Mouse (Mus musculus) bone marrow, adult 2 months (tissue): ENCODE data around the gene Ccl21b. TPM values are rescaled to one million over a fixed set of nuclear protein-coding genes. Genes with fewer than 3 reads are reported as not detected.
"Not testable (repeated sequence)": the region's sequence is repeated elsewhere in the genome, so short reads cannot be mapped to it uniquely, and the experiment has no call there.

Experiments
- H3K27ac ChIP-seq: fragments of 200-500 bp; 2 replicates; pipeline ENCODE4 v1.5.1; 2012; ENCODE audit warnings: low read depth, mild to moderate bottlenecking, control low read depth, inconsistent platforms, low read length; ENCODE audit not compliant: control insufficient read depth, poor library complexity, insufficient read depth
- H3K4me1 ChIP-seq: fragments of 200-500 bp; 2 replicates; pipeline ENCODE4 v1.6.1; 2011; ENCODE audit warnings: low read length; ENCODE audit not compliant: control insufficient read depth, insufficient read depth
- H3K4me3 ChIP-seq: fragments of 200-500 bp; replicated peaks from 2 replicates; pipeline ENCODE3; 2011; ENCODE audit warnings: mild to moderate bottlenecking, low read depth, low read length, control low read depth; ENCODE audit not compliant: control insufficient read depth
- WGBS: fragments of 180-500 bp; shearing (Covaris S2); methylation state at CpG from one replicate; pipeline ENCODE4 v1.1.7; 2018; 5-methylcytosine and 5-hydroxymethylcytosine counted together
- polyA plus RNA-seq: library from polyadenylated mRNA; stranded (reverse); fragments of >200 nt; gene quantifications from 2 replicates; pipeline ENCODE4 v1.2.4, GENCODE M21; 2011; ENCODE audit warnings: low replicate concordance; ENCODE audit not compliant: missing spikeins, insufficient read depth, insufficient read length

Gene Ccl21b
- polyA plus RNA-seq = not detected in 2 replicates

- H3K4me1 ChIP-seq, H3K4me3 ChIP-seq, H3K27ac ChIP-seq: not testable (repeated sequence)
- no CpG with 5 or more reads among the region's 5 CpGs for WGBS
Observed at GRCm38 (mm10) chr4:42255467-42255866, at the start of gene Ccl21b. Gene Ccl21b, plus strand, starts transcription at chr4:42255767.

DNA sequence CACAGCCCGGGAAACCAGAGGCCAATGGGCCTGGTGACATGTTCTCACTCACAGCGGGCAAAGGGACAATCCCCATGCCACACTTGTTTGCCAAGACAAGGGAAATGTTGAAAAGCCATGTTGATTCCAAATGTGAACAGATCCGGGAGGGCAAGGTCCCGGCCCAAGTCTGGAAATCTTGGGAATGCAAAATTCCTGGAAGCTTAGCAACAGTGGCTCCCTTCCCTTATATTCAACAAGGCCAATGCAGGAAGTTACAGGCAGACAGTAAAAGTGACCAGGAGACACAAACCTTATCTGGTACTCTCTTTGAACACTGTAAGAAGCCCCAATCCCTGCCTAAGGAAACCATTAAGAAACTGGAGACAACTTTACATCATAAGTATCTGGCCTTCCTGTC is 15.2 kb upstream of the Ccl21b start, which contains the start of gene Gm10600:
Gene Gm10600 (plus strand): TSS at position 301 of the 400 bp plus-strand sequence.
- not testable (repeated sequence) for H3K27ac ChIP-seq, H3K4me1 ChIP-seq, H3K4me3 ChIP-seq
- no CpG with 5 or more reads among the region's 4 CpGs for WGBS

- H3K4me3 ChIP-seq, H3K27ac ChIP-seq, H3K4me1 ChIP-seq: not testable (repeated sequence)
- no CpG with 5 or more reads among the region's 18 CpGs for WGBS
Observed at GRCm38 (mm10) chr4:42293967-42294366, 38.4 kb downstream of the Ccl21b start, which contains the start of gene Gm21953. Gene Gm21953, plus strand, starts transcription at chr4:42294267.

Other genes with a start within 250 kb of the Ccl21b start
- gene Gm21093, start 221.0 kb upstream of the Ccl21b start, polyA plus RNA-seq = not detected in 2 replicates
- not detected in 2 replicates for gene Gm3893, start 164.6 kb upstream of the Ccl21b start, polyA plus RNA-seq
- not detected in 2 replicates for gene Gm13304, start 140.9 kb upstream of the Ccl21b start, polyA plus RNA-seq
- gene Gm13306, start 102.3 kb upstream of the Ccl21b start, polyA plus RNA-seq = not detected in 2 replicates
- gene Gm13305, start 87.2 kb upstream of the Ccl21b start, polyA plus RNA-seq = 1.2 TPM in 1 of 2 replicates, not detected in the other
- not detected in 2 replicates for gene Gm10600, start 15.1 kb upstream of the Ccl21b start, polyA plus RNA-seq
- not detected in 2 replicates for gene Gm21953, start 38.5 kb downstream of the Ccl21b start, polyA plus RNA-seq
- gene Fam205a3, start 62.6 kb downstream of the Ccl21b start, polyA plus RNA-seq = not detected in 2 replicates
- gene Gm21586, start 183.6 kb downstream of the Ccl21b start, polyA plus RNA-seq = not detected in 2 replicates
- not detected in 2 replicates for gene Gm2163, start 211.0 kb downstream of the Ccl21b start, polyA plus RNA-seq